Mouse (Mus musculus) heart, adult 2 months (tissue): ENCODE results near the gene Cct8l1.

Experiments
- CTCF ChIP-seq: fragments of 200-600 bp; IDR thresholded peaks from 2 replicates; pipeline ENCODE4 v1.8.1; 2022; ENCODE audit warnings: antibody characterized with exemption, mild to moderate bottlenecking, moderate library complexity
- POLR2A ChIP-seq: fragments of 200-500 bp; IDR thresholded peaks from 2 replicates; pipeline ENCODE4 v1.6.1; 2011; ENCODE audit warnings: mild to moderate bottlenecking, low read depth, low read length, control low read depth; ENCODE audit not compliant: insufficient read depth

DNA sequence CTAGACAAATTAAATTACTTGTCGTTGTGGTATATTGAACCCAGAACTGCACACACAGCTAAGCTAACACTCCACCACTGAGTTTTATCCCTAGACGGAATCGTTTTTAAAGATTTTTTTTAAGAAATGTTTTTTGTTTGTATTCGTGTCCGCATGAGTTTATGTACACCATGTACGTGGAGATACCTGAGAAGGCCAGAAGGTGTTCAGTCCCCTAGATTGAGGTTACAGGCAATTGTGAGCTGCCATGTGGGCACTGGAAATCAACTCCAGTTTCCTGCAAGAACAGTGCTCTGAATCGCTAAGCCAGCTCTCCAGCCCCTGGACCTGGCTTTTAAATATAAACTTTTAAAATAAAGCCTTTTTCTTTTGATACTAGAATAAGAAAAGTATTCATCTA, 15.2 kb upstream of the Cct8l1 start:
- TF ChIP-seq CTCF (no peak), POLR2A (no peak)
